Mouse (Mus musculus): ENCODE data around the gene Rexo5.

DNA sequence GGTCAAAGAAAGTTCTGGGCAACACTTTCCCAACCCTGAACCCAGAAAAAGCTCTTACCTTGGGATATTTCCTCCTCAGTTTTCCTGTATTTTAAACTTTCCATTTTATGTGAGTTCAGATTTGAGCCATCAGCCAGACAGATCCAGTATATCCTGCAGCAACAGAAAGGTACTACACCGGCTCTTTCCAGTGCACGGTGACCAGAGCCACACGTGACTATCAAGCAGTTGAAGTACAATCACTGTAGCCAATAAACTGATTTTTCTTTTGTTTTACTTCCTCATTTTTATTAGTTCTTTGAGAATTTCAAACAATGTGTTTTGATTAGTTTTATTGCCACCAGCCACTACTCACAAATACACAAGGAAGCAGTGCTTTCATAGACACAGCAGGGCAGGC lies 29.4 kb upstream of the Rexo5 start:
- TF ChIP-seq CTCF (IDR thresholded peaks at IDR 0.05; ENCODE audit: low read depth): no peak
- no peak for TF ChIP-seq EP300 (IDR thresholded peaks at IDR 0.05; ENCODE audit: low read depth)
